Mouse (Mus musculus) MEL (cell line): ENCODE results near the gene Camk1d. TPM values are rescaled to one million over a fixed set of nuclear protein-coding genes. Genes with fewer than 3 reads are reported as not detected.

ENCODE experiments used
- DNase-seq: peaks from one replicate; pipeline ENCODE4 v3.0.0; 2011; ENCODE audit warnings: low read depth, low spot score
- H3K27ac ChIP-seq: 2 replicates; pipeline ENCODE4 v1.5.1; 2012; ENCODE audit warnings: low read depth, mild to moderate bottlenecking, control low read depth, low read length, moderate library complexity; ENCODE audit not compliant: control insufficient read depth
- H3K27me3 ChIP-seq, 2 experiments: fragments of 150-350 bp in 1 of 2; sonication (generic) in 1 of 2; 2 replicates each; pipeline ENCODE4 v1.6.1; 2012; ENCODE audit warnings: low read length in 2 of 2, mild to moderate bottlenecking in 2 of 2, improper control_type of control experiment in 1 of 2, moderate library complexity in 1 of 2; ENCODE audit not compliant: insufficient read depth in 2 of 2, control insufficient read depth in 1 of 2
- H3K36me3 ChIP-seq, 2 experiments: 2 replicates each; pipeline ENCODE4 v1.6.1; 2012 to 2014; ENCODE audit warnings: low read length in 2 of 2, improper control_type of control experiment in 1 of 2, inconsistent platforms in 1 of 2, mild to moderate bottlenecking in 1 of 2; ENCODE audit not compliant: insufficient read depth in 2 of 2, control insufficient read depth in 1 of 2
- H3K4me1 ChIP-seq, 2 experiments: fragments of 150-350 bp in 1 of 2; sonication (generic) in 1 of 2; 2 replicates each; pipeline ENCODE4 v1.6.1; 2012; ENCODE audit warnings: low read length in 2 of 2, improper control_type of control experiment in 1 of 2, mild to moderate bottlenecking in 1 of 2; ENCODE audit not compliant: insufficient read depth in 2 of 2, control insufficient read depth in 1 of 2
- H3K4me3 ChIP-seq, 2 experiments: fragments of 150-350 bp in 1 of 2; sonication (generic) in 1 of 2; 2 replicates each; pipeline ENCODE4 v1.5.1; 2012; ENCODE audit warnings: low read depth in 2 of 2, low read length in 2 of 2, mild to moderate bottlenecking in 2 of 2, moderate library complexity in 2 of 2, control low read depth in 1 of 2, improper control_type of control experiment in 1 of 2; ENCODE audit not compliant: control insufficient read depth in 1 of 2, insufficient read depth in 1 of 2
- H3K79me2 ChIP-seq: 2 replicates; pipeline ENCODE4 v1.6.1; 2012; ENCODE audit warnings: mild to moderate bottlenecking, low read length, moderate library complexity; ENCODE audit not compliant: control insufficient read depth, poor library complexity, insufficient read depth
- H3K9ac ChIP-seq: 2 replicates; pipeline ENCODE4 v1.6.1; 2012; ENCODE audit warnings: low read depth, mild to moderate bottlenecking, control low read depth, low read length, moderate library complexity; ENCODE audit not compliant: control insufficient read depth, poor library complexity, severe bottlenecking
- H3K9me3 ChIP-seq: fragments of 150-350 bp; sonication (generic); replicated peaks from 2 replicates; pipeline ENCODE4 v1.6.1; 2012; ENCODE audit warnings: mild to moderate bottlenecking, low read length, improper control_type of control experiment, moderate library complexity; ENCODE audit not compliant: insufficient read depth
- BHLHE40 ChIP-seq: IDR thresholded peaks from 2 replicates; pipeline ENCODE4 v1.6.1; 2012; ENCODE audit warnings: low read depth, mild to moderate bottlenecking, inconsistent platforms, low read length, improper control_type of control experiment, borderline replicate concordance
- CHD1 ChIP-seq: IDR thresholded peaks from 2 replicates; pipeline ENCODE4 v1.6.1; 2012; ENCODE audit warnings: low read depth, mild to moderate bottlenecking, inconsistent platforms, low read length, improper control_type of control experiment
- EP300 ChIP-seq, 2 experiments: IDR thresholded peaks; 2 replicates each; pipeline ENCODE4 v1.6.1; 2011; ENCODE audit warnings: improper control_type of control experiment in 2 of 2, low read length in 2 of 2, low read depth in 1 of 2, mild to moderate bottlenecking in 1 of 2
- ETS1 ChIP-seq: IDR thresholded peaks from 2 replicates; pipeline ENCODE4 v1.6.1; 2012; ENCODE audit warnings: low read depth, mild to moderate bottlenecking, inconsistent platforms, low read length, improper control_type of control experiment, moderate library complexity
- GABPA ChIP-seq: IDR thresholded peaks from 2 replicates; pipeline ENCODE4 v1.6.1; 2012; ENCODE audit warnings: low read depth, mild to moderate bottlenecking, inconsistent platforms, low read length, improper control_type of control experiment, moderate library complexity
- GATA1 ChIP-seq: IDR thresholded peaks from 2 replicates; pipeline ENCODE4 v1.6.1; 2011; ENCODE audit warnings: low read depth, low read length, improper control_type of control experiment
- HCFC1 ChIP-seq: IDR thresholded peaks from 2 replicates; pipeline ENCODE4 v1.6.1; 2012; ENCODE audit warnings: low read depth, mild to moderate bottlenecking, inconsistent platforms, low read length, improper control_type of control experiment, moderate library complexity
- MAX ChIP-seq: IDR thresholded peaks from 2 replicates; pipeline ENCODE4 v1.6.1; 2011; ENCODE audit warnings: low read length, improper control_type of control experiment
- MAZ ChIP-seq: IDR thresholded peaks from 2 replicates; pipeline ENCODE4 v1.6.1; 2012; ENCODE audit warnings: low read depth, mild to moderate bottlenecking, inconsistent platforms, low read length, improper control_type of control experiment
- MEF2A ChIP-seq: IDR thresholded peaks from 2 replicates; pipeline ENCODE4 v1.6.1; 2014; ENCODE audit warnings: low read depth, mild to moderate bottlenecking, inconsistent platforms, low read length, improper control_type of control experiment; ENCODE audit not compliant: poor library complexity, insufficient replicate concordance, severe bottlenecking; ENCODE audit errors: extremely low read depth
- NELFE ChIP-seq: IDR thresholded peaks from 2 replicates; pipeline ENCODE4 v1.6.1; 2011; ENCODE audit warnings: low read depth, low read length, improper control_type of control experiment
- POLR2A ChIP-seq, 2 experiments: IDR thresholded peaks; 2 replicates each; pipeline ENCODE4 v1.6.1; 2011 to 2012; ENCODE audit warnings: low read length in 2 of 2, mild to moderate bottlenecking in 2 of 2, control low read depth in 1 of 2, improper control_type of control experiment in 1 of 2, low read depth in 1 of 2, moderate library complexity in 1 of 2; ENCODE audit not compliant: control insufficient read depth in 1 of 2, insufficient read depth in 1 of 2, poor library complexity in 1 of 2
- RAD21 ChIP-seq: IDR thresholded peaks from 2 replicates; pipeline ENCODE4 v1.6.1; 2011; ENCODE audit warnings: mild to moderate bottlenecking, low read depth, low read length, improper control_type of control experiment
- SMC3 ChIP-seq: IDR thresholded peaks from 2 replicates; pipeline ENCODE4 v1.6.1; 2011; ENCODE audit warnings: low read depth, low read length, improper control_type of control experiment
- TAL1 ChIP-seq: IDR thresholded peaks from 2 replicates; pipeline ENCODE4 v1.6.1; 2012; ENCODE audit warnings: mild to moderate bottlenecking, inconsistent platforms, low read length, moderate library complexity, mixed read lengths
- TCF12 ChIP-seq: IDR thresholded peaks from 2 replicates; pipeline ENCODE4 v1.6.1; 2014; ENCODE audit warnings: low read depth, mild to moderate bottlenecking, inconsistent platforms, low read length, improper control_type of control experiment, moderate library complexity
- USF2 ChIP-seq, 2 experiments: IDR thresholded peaks; 2 replicates each; pipeline ENCODE4 v1.6.1; 2011 to 2012; ENCODE audit warnings: improper control_type of control experiment in 2 of 2, low read length in 2 of 2, borderline replicate concordance in 1 of 2, inconsistent platforms in 1 of 2, low read depth in 1 of 2, mild to moderate bottlenecking in 1 of 2; ENCODE audit not compliant: insufficient read depth in 1 of 2
- polyA plus RNA-seq, 2 experiments: library from polyadenylated mRNA; stranded (reverse) in 1 of 2; unstranded in 1 of 2; fragments of >175 nt in 1 of 2; fragments of >200 nt in 1 of 2; gene quantifications; 2 replicates each; pipeline versions ENCODE4 v1.2.1 to v1.2.4; 2012; ENCODE audit warnings: low replicate concordance in 2 of 2, low read depth in 1 of 2; ENCODE audit not compliant: insufficient read length in 2 of 2, insufficient read depth in 1 of 2, missing spikeins in 1 of 2
- total RNA-seq: library from RNA; depleted of rRNA; stranded (reverse); fragments of 300-350 nt; gene quantifications from 2 replicates; pipeline ENCODE4 v1.2.3, GENCODE M21; 2012

The Camk1d gene
- total and polyA plus RNA-seq, 3 experiments: 2.9 to 4.4 TPM; not detected in 1

- no peaks in the 10 kb centered on the region for H3K79me2 ChIP-seq
- no peak overlapping the region for H3K4me3 ChIP-seq
- no peak overlapping the region for H3K9ac ChIP-seq
- H3K27me3 ChIP-seq: no peaks in the 10 kb centered on the region
- H3K36me3 ChIP-seq: peaks cover 0 to 19% of the 10 kb centered on the region in 2 experiments; a peak in 2 of 4 replicates
- H3K4me1 ChIP-seq: peaks cover 15 to 17% of the 10 kb centered on the region in 2 experiments
- TF ChIP-seq MEF2A (no peak), CHD1 (no peak), SMC3 (no peak), MAZ (no peak), POLR2A (IDR thresholded peaks at IDR 0.05; ENCODE audit: control insufficient read depth in 1 of 2, insufficient read depth in 1 of 2, low read depth in 1 of 2, low read length in 2 of 2, poor library complexity in 1 of 2) (no peak), NELFE (no peak), MAX (no peak)
- TF ChIP-seq, all 39 proteins: peak for 0
- Histone ChIP-seq H3K27ac (no peak overlapping the region), H3K9me3 (no peaks in the 10 kb centered on the region)
- no peak for DNase-seq
Observed at GRCm38 (mm10) chr2:5316763-5317162, 397.6 kb downstream of the Camk1d start.

GRCm38 (mm10) chr2:5316217-5316616 is 398.1 kb downstream of the Camk1d start:
- H3K9ac ChIP-seq: no peak overlapping the region
- TF ChIP-seq BHLHE40 (no peak), HCFC1 (no peak), RAD21 (no peak), GABPA (no peak), TCF12 (peak; percentile 62), TAL1 (no peak), GATA1 (peak; percentile 68), USF2 (IDR thresholded peaks at IDR 0.05; ENCODE audit: borderline replicate concordance in 1 of 2, insufficient read depth in 1 of 2, low read depth in 1 of 2, low read length in 2 of 2) (no peak), ETS1 (0 out of 2 replicates have a peak, but pooled peaks have one; percentile 27), EP300 (IDR thresholded peaks at IDR 0.05; ENCODE audit: low read depth in 1 of 2, low read length in 2 of 2) (peak; percentile 46 to 60)
- no peak overlapping the region for H3K4me3 ChIP-seq
- peaks cover 0 to 19% of the 10 kb centered on the region in 2 experiments; a peak in 2 of 4 replicates for H3K36me3 ChIP-seq
- H3K27me3 ChIP-seq: no peaks in the 10 kb centered on the region
- H3K4me1 ChIP-seq: peaks cover 15 to 17% of the 10 kb centered on the region in 2 experiments
- DNase-seq: peak; percentile 38
- H3K27ac ChIP-seq: 0 out of 2 replicates have a peak overlapping the region, but pooled peaks have one; percentile 27
- no peaks in the 10 kb centered on the region for H3K79me2 ChIP-seq
- no peaks in the 10 kb centered on the region for H3K9me3 ChIP-seq
